ENCODE assay signal across 28 mouse cellular contexts in genomic region chr7:117589820-117590219, GRCm38 (mm10).
"Had no signal": no experiment of that assay in that cellular context is flagged by ENCODE, and none has a peak within 500 bp of the region (broad histone marks: within the 10 kb centered on the region; RNA-seq: fewer than 3 reads in every experiment).

No protein-coding gene starts in this region.

- H3K36me3 ChIP-seq: heart, embryonic 15.5 days; hindbrain, embryonic 12.5 days; hindbrain, embryonic 15.5 days; intestine, embryonic 15.5 days had no signal

- H3K27ac ChIP-seq: heart, embryonic 10.5 days; heart, embryonic 13.5 days; heart, embryonic 15.5 days; hindbrain, embryonic 10.5 days; hindbrain, embryonic 12.5 days; hindbrain, embryonic 13.5 days; hindbrain, embryonic 14.5 days; hindbrain, embryonic 15.5 days; hindbrain, postnatal 0 days; intestine, embryonic 15.5 days; kidney, embryonic 15.5 days; kidney, postnatal 0 days; layer of hippocampus, adult 2 months; left cerebral cortex, adult 2 months had no signal

- H3K9ac ChIP-seq: heart, embryonic 12.5 days; heart, embryonic 13.5 days; heart, embryonic 15.5 days; hindbrain, embryonic 12.5 days; hindbrain, embryonic 13.5 days; hindbrain, embryonic 14.5 days; hindbrain, embryonic 15.5 days; intestine, embryonic 15.5 days; kidney, embryonic 15.5 days had no signal

- H3K4me3 ChIP-seq: heart, embryonic 10.5 days; heart, embryonic 12.5 days; heart, embryonic 13.5 days; heart, embryonic 15.5 days; hindbrain, embryonic 10.5 days; hindbrain, embryonic 12.5 days; hindbrain, embryonic 13.5 days; hindbrain, embryonic 15.5 days; intestine, embryonic 15.5 days; kidney, embryonic 15.5 days; layer of hippocampus, adult 2 months; left cerebral cortex, adult 2 months had no signal

- H3K4me1 ChIP-seq: heart, embryonic 10.5 days; kidney, embryonic 15.5 days had no signal

- H3K4me2 ChIP-seq: heart, embryonic 11.5 days; heart, embryonic 12.5 days; heart, embryonic 13.5 days; heart, embryonic 15.5 days; hindbrain, embryonic 12.5 days; hindbrain, embryonic 13.5 days; hindbrain, embryonic 14.5 days; hindbrain, embryonic 15.5 days; intestine, embryonic 15.5 days; kidney, embryonic 15.5 days had no signal

- ATAC-seq: hindbrain, embryonic 16.5 days; hindbrain, postnatal 0 days; inflammation-experienced regulatory T-cells, adult 6 months; intestine, embryonic 15.5 days; intestine, embryonic 16.5 days; intestine, postnatal 0 days had no signal

- DNase-seq: heart, postnatal 10 days; heart, postnatal 14 days; heart, postnatal 36 days; heart, postnatal 4 days; kidney, adult 11 months; kidney, postnatal 10 days; layer of hippocampus, adult 9-11 months; layer of hippocampus, postnatal 36 days had no signal

- H3K9me3 ChIP-seq: heart, embryonic 10.5 days; heart, embryonic 12.5 days; heart, embryonic 13.5 days; heart, embryonic 15.5 days; hindbrain, embryonic 10.5 days; hindbrain, embryonic 12.5 days; hindbrain, embryonic 13.5 days; hindbrain, embryonic 15.5 days; intestine, embryonic 15.5 days; kidney, embryonic 15.5 days had no signal

- H3K27me3 ChIP-seq: heart, embryonic 12.5 days; heart, embryonic 13.5 days; heart, embryonic 15.5 days; hindbrain, embryonic 12.5 days; hindbrain, embryonic 13.5 days; hindbrain, embryonic 15.5 days; intestine, embryonic 15.5 days; kidney, embryonic 15.5 days had no signal
